Mouse (Mus musculus) skeletal muscle tissue, adult 2 months (tissue): ENCODE data around the gene Col12a1.

Experiments
- DNase-seq: peaks from one replicate; pipeline ENCODE4 v3.0.0-alpha.2; 2012; ENCODE audit warnings: low read depth, low spot score

Gene Col12a1

DNA sequence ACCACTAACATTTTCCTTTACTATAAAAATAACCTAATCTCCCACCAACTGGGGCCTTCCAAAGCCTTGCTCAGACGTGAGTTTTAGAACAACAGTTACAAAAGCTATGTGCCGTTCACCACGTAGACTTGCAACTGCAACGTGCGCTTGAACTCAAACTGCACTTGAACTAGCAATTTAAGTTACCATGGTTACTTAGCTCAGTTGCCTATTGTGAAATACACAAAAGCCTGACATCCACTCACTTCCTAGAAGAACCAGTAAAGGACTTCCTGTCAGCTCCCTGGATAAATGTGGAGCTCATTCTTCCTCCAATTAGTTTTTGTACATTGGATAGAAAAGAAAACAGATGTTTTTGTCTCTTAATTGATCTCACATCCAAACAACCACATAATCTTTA lies 112.9 kb downstream of the Col12a1 start:
- no peak for DNase-seq

- no peak for DNase-seq
Observed at GRCm38 (mm10) chr9:79604546-79604945, 114.1 kb downstream of the Col12a1 start.

DNA sequence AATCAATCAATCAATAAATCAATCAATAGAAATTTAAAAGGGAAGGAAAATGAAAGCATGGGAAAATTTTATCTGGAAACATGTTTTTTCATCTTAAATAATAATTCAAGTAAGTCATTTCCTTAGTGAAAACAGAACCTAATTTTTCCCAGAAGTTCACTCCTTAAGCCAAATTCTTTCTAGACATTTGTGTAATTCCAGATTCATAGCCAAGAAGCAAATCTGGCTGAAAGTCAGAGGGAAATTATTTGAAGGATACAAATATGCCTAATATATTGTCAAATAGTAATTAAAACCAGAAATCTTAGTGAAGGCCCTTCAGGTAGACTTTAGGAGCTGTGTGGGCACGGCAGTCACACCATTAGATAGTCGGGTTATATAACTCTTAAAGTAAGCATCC lies 115.2 kb downstream of the Col12a1 start:
- no peak for DNase-seq

GRCm38 (mm10) chr9:79600237-79600570 lies 118.4 kb downstream of the Col12a1 start:
- DNase-seq = no peak

DNA sequence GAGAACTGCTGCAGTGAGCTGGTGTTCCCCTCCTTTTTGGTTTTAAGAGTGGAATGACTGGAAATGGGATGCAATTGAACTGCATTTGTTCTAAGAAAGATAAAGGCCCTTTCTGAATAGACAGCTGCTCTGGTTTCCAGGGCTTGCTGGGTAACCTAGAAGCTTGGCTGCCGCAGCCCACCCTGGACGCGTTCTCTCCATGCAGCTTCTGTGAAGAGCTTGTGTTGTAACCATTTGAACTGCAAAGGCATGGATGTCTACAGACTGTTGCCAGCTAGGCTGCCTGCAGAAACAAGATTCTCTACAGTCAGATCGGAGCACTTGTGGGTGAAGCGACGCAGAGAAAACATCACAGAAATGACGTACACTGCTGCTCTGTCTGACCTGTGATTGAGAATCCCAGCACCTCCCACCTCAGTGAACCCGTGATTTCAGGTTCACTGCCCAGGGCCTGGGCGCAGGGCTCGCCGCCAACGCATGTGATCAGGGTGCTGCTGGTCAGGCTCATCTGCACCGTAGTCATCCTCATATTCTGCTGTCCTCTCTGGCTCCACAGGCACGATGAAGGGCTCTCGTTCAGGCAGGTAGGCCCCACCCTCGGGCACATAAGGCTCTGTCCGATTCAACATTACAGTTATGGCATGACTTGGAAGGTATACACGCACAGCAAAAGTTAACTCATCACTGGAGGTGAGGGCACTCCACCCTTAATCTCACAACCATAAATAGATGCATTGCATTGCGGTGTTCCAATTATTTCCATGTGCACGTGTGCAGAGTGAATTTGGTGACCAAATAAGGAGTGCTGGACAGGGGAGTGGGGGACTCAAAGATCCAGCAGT lies 119.0 kb downstream of the Col12a1 start:
- DNase-seq = no peak

DNA sequence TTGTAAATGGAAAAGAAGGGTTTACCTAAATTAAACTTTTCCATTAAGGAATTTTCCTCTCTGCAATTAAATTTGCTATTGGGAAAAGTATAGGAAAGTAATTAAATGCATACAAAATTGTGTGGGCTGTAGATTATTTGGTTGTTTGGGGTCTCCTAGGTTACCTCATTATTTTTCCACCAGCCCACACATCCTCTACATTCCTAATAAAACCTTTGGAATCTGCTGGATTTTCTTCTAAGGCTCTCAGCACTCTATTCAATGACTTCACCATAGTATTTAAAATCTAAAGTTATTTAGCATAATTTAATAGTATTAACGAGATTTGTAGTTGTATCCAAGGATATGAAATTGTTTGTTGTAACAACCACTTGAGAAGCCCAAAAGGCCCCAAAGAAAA lies 120.1 kb downstream of the Col12a1 start:
- DNase-seq = no peak

GRCm38 (mm10) chr9:79586415-79587195 lies 132.0 kb downstream of the Col12a1 start:
- DNase-seq = no peak

- DNase-seq = no peak
Observed at GRCm38 (mm10) chr9:79566838-79567237, 151.8 kb downstream of the Col12a1 start.

DNA sequence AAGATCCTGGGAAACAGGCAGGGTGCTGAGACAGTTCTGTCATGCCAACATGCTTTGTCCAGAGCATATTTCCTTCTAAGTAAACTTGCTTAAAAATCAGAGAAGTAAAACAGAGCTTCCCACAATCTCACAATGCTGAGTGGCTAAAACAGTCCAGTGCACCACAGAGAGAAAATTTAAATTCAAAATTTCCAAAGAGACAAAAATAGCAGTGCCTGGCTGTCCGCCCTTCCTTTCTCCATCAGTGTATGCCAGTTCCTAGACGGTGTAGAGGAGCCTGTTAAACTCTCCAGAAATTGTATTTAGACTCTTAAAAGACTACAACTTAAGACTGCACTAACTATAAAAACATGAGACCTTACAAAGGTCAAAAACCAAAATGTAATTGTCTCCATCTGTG lies 165.3 kb downstream of the Col12a1 start:
- no peak for DNase-seq
